Mouse (Mus musculus) lung, postnatal 36 days (tissue): Measurements from ENCODE around the gene Lipn.

ENCODE experiments used
- DNase-seq: peaks from one replicate; pipeline ENCODE4 v3.0.0; 2022; ENCODE audit warnings: mixed read lengths

The Lipn gene

DNA sequence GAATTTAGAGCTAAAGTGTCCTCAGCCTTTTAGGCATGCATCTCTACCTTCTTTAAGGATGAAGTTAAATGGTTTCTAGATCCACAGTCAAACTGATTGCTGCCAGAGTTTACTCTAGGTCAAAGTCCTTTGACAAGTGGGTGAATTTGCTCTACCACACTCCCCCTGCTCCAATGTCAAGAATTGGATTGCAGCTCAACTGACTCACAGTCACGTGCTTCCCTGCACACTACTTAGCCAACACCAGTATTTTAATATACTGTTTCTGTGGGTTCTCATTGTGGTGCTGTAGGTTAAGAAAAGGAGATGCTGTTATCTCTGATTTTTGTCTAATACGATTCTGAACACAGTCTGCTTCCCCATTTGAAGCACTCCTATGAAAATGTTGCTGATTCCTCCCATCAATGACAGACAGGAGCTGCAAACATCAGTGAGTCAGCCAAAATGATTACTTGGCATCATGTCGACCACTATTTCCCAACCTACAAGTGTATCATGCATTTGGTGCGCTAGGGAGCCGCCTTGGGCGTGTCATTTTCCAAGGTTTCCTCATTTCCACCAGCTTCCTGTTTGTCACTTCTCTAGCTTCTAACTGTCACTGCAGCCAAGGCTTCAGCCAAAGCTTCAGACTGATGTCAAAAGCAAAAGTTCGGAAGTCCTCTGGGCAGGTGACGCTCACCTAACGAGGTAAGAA lies at the start of gene Lipn:
TSS of gene Lipn (plus strand) at position 580 of the 694 bp plus-strand sequence.
- peak; percentile 3 for DNase-seq

GRCm38 (mm10) chr19:34021440-34022172 lies 45.6 kb upstream of the Lipn start:
- DNase-seq: no peak

- peak; percentile 3 for DNase-seq
Observed at GRCm38 (mm10) chr19:34022759-34023158, 44.4 kb upstream of the Lipn start.

- no peak for DNase-seq
Observed at GRCm38 (mm10) chr19:34039731-34040130, 27.4 kb upstream of the Lipn start.

DNA sequence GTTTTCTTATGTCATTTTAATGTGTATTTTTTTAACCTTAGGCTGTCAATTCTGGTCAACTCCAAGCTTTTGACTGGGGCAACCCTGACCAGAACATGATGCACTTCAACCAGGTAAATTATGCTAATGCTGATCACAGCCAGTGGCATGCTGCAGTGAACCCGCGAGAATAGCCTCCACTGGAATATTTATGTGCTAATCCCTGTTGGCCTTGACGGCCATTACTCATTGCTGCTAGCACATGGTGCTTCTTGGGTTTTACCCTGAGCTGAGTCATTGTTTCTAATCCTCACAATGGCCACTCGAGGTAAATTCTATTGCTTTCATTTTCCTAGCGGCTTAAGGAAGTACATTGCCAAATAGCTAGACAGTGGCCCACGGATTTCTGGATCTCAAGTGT lies 24.1 kb upstream of the Lipn start:
- DNase-seq: no peak

DNA sequence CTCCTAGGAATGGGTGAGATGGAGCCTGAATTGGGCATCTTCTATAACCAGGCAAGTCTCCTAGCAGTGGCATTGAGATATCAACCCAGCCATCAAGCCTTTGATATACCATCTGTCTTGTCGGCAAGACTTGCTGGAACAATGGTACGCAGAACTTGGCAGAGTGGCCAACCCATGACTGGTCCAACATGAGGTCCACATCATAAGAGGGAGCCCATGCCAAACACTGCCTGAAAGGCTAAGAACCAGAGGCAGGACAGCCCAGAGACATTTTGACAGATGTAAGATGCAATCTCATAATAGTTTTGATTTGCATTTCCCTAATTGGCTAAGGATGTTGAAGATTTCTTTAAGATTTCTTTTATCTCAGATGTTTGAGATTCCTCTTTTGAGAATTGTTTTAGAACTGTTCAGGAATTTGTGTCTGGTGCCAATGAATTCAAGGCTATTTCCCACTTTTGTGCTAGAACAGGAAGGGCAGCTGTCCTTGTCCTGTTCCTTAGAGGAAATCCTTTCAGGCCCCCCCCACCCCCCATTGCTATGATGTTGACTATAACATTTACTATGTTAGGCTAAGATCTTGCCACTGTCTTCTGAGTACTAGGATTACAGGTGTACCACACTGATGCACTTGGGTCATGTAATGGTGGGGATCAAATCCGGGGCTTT lies 17.7 kb upstream of the Lipn start:
- peak; percentile 70 for DNase-seq

- no peak for DNase-seq
Observed at GRCm38 (mm10) chr19:34051502-34051901, 15.7 kb upstream of the Lipn start.

GRCm38 (mm10) chr19:34063547-34063946 lies 3.6 kb upstream of the Lipn start:
- no peak for DNase-seq

GRCm38 (mm10) chr19:34064059-34064458 lies 3.1 kb upstream of the Lipn start:
- DNase-seq: no peak

DNA sequence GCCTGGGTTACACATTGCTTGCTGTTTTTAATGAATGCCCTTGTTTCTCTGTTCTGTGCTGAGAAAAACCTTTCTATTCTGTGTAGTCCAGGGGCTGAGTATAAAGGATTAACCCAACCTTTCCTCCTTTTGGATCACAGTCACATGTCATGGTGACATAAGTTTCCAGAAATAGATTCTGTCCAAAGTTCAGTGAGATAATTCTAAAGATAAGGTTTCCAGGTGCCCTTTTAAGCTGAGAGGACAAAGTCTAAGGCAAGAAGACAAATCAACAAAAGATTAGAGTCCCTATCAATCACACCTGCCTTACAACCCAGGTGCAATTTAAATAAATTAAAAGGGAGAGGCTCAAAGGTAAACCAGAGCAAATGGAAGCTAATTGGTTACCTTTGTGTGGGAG lies 7.1 kb downstream of the Lipn start:
- DNase-seq: no peak

DNA sequence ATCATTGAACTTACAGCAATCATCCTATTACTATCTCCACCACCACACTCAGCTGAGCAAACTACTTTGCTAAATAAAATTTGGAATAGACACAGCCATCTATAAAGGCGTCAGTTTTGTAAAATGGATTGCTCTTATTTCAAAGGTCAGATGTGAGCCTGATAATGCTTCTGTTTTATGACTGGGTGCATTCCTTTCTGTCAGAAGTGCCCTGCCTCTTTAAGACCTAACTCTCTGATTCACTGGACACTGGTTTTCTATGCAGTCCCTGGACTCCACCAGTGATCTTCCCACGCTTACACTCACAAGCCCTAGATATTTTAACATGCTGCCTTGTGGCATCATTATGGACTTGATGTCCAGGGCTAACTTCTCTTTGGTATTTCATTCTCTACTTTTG lies 11.0 kb downstream of the Lipn start:
- DNase-seq: no peak

GRCm38 (mm10) chr19:34089011-34089680 lies 22.0 kb downstream of the Lipn start:
- DNase-seq: no peak

GRCm38 (mm10) chr19:34095381-34095780 lies 28.2 kb downstream of the Lipn start:
- DNase-seq: peak; percentile 49

GRCm38 (mm10) chr19:34096228-34096627 lies 29.1 kb downstream of the Lipn start:
- no peak for DNase-seq

GRCm38 (mm10) chr19:34100633-34101032 lies 33.5 kb downstream of the Lipn start, which contains the start of gene Lipm:
TSS of gene Lipm (plus strand) at chr19:34100933.
- DNase-seq: no peak

- no peak for DNase-seq
Observed at GRCm38 (mm10) chr19:34101888-34102287, 34.7 kb downstream of the Lipn start.

DNA sequence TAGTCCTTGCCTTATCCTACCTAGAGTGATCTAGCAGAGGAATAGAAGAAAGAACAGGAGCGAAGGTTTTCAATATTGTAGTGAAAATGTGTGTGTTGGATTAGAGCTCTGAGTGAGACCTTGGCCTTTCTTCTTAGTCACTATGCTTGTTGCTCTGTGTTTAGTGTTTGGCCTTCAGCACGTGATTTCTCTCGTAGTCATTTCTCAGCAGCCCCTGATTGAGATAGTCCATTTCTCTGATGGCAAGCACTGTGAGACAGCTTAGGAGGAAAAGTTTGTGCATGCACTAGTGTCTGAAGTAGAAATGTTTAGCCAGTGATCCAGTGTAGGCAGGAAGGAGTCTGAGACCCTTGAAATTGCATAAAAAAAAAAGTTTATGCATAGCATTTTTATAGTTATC lies 37.7 kb downstream of the Lipn start:
- DNase-seq: no peak

DNA sequence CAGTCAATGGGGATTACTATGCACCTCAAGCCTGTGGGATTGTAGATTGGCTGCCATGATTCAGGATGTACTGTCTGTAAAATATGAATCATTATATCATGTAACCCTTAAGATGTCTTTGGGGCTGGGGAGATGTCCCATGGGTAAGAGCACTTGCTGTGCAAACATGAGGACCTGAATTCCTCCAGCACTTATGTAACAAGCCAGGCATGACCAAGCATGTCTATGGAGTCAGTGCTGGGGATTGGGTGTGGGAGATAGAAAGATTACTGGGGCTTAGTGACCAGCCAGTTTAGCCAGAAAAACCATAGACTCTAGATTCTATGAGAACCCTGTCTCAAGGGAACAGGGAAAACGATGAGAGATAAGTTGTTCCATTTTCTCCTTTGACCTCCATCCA lies 51.9 kb downstream of the Lipn start:
- DNase-seq: no peak

- DNase-seq: no peak
Observed at GRCm38 (mm10) chr19:34119653-34120052, 52.5 kb downstream of the Lipn start.

DNA sequence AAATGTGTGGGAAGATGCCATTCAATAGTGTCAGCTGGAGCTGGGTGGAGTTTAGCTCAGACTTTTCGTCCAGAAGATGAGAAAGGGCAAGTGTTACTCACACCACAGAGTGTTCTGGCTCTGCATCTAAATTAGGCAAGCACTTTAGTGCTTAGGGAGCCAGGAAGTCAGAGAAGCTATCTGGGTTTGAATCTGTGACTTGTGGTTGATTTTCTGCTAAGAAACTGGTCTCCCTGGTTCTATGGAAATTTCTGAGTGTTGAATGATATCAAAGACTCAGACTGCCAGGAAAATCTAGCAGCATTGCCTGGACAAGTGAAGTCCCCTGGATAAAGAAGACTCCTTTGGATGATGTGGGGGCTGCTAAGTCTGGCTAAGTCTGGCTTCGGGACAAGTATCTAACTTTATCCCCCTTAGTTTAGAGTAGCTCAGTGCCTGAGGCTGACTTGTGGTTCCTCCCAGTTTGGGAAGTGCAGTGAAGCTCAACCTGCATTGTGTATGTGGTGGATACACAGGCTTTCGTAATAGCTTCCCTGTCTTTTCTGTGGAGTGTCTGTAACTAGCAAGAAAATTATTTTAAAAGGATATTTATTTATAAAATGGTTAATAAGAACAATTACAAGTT lies 53.1 kb downstream of the Lipn start:
- DNase-seq: no peak
